Mouse (Mus musculus) bone marrow macrophage, adult 2 months (primary cell): ENCODE data around the gene Grm4.

Experiments
- CTCF ChIP-seq: IDR thresholded peaks from 2 replicates; pipeline ENCODE4 v1.5.1; 2012; ENCODE audit warnings: low read depth, mild to moderate bottlenecking, low read length, moderate library complexity
- POLR2A ChIP-seq: IDR thresholded peaks from 2 replicates; pipeline ENCODE4 v1.6.1; 2012; ENCODE audit warnings: mild to moderate bottlenecking, low read depth, low read length, borderline replicate concordance

GRCm38 (mm10) chr17:27552215-27553201, 31.3 kb upstream of the Grm4 start:
- TF ChIP-seq POLR2A (no peak), CTCF (no peak)
